15 mouse cellular contexts compared by ENCODE assay signal in genomic region chr13:54959059-54959701, GRCm38 (mm10). TPM values are rescaled to one million over a fixed set of nuclear protein-coding genes. Genes with fewer than 3 reads are reported as not detected.
A peak's percentile ranks its signal among the peaks of the same experiment; 100 is the strongest.
DNase-seq lines count a peak whose midpoint lies in the region; ATAC-seq and TF ChIP-seq lines count a peak whose summit lies in the region.
"Had no signal": no experiment of that assay in that cellular context is flagged by ENCODE, and none has a peak within 500 bp of the region (broad histone marks: within the 10 kb centered on the region; RNA-seq: fewer than 3 reads in every experiment).

No protein-coding gene starts in this region.

- no peaks in the 10 kb centered on the region for H3K36me3 ChIP-seq in hindbrain, embryonic 11.5 days (ENCODE audit: control insufficient read depth, insufficient read depth, low read length)
- H3K36me3 ChIP-seq: intestine, embryonic 15.5 days; lung, embryonic 15.5 days had no signal

- 0 out of 2 replicates have a peak, but pooled peaks cover 11% of the 10 kb centered on the region for H3K4me1 ChIP-seq in hindbrain, embryonic 11.5 days (replicated peaks; ENCODE audit: control insufficient read depth, insufficient read depth, low read length)
- H3K4me1 ChIP-seq: intestine, embryonic 15.5 days had no signal

- DNase-seq in layer of hippocampus, adult 2 months (ENCODE audit: low spot score in 2 of 2), result no peak
- no peak for DNase-seq in layer of hippocampus, adult 8-10 months (ENCODE audit: low spot score in 2 of 2)
- DNase-seq in brain, adult 2 months (ENCODE audit: low read depth, low spot score), result peak; percentile 95
- peak; percentile 88 for DNase-seq in cerebellum, adult 8-10 months
- no peak for DNase-seq in hindbrain, embryonic 11.5 days (ENCODE audit: low spot score)
- no peak for DNase-seq in lung, postnatal 10 days
- DNase-seq in natural killer cell, adult 2 months (ENCODE audit: low spot score in 2 of 2), result no peak
- DNase-seq in kidney, adult 18-20 months, result no peak
- DNase-seq: adrenal gland, postnatal 10 days; B cell, adult 2 months; heart, adult 2 months; kidney, postnatal 25 days had no signal

- no peak for ATAC-seq in hindbrain, embryonic 11.5 days (ENCODE audit: low FRiP score)
- ATAC-seq: intestine, embryonic 15.5 days had no signal

- no peak overlapping the region for H3K9ac ChIP-seq in hindbrain, embryonic 11.5 days (ENCODE audit: low read depth, low read length)
- H3K9ac ChIP-seq: intestine, embryonic 15.5 days; lung, embryonic 15.5 days had no signal

- H3K4me3 ChIP-seq in layer of hippocampus, adult 2 months, result peak overlapping the region; percentile 37
- H3K4me3 ChIP-seq in hindbrain, embryonic 11.5 days (ENCODE audit: low read depth, low read length), result no peak overlapping the region
- H3K4me3 ChIP-seq: heart, adult 2 months; intestine, embryonic 15.5 days; lung, embryonic 15.5 days had no signal

- 46% methylated on average over 15 of the region's 15 CpGs for WGBS in hindbrain, embryonic 11.5 days

- no peaks in the 10 kb centered on the region for H3K9me3 ChIP-seq in hindbrain, embryonic 11.5 days (ENCODE audit: control insufficient read depth, low read length)
- H3K9me3 ChIP-seq: intestine, embryonic 15.5 days; lung, embryonic 15.5 days had no signal

- peaks cover 61% of the 10 kb centered on the region for H3K27me3 ChIP-seq in hindbrain, embryonic 11.5 days (ENCODE audit: control insufficient read depth, insufficient read depth, low read length)

- H3K4me2 ChIP-seq in hindbrain, embryonic 11.5 days (replicated peaks; ENCODE audit: low read depth, low read length), result no peak overlapping the region
- H3K4me2 ChIP-seq: intestine, embryonic 15.5 days; liver, embryonic 11.5 days; lung, embryonic 15.5 days had no signal

- TF ChIP-seq CTCF in layer of hippocampus, adult 2 months (conservative IDR thresholded peaks at IDR 0.05), result no peak

- peak overlapping the region; percentile 87 for H3K27ac ChIP-seq in layer of hippocampus, adult 2 months
- peak overlapping the region; percentile 53; the same call in 1 of the 2 replicates for H3K27ac ChIP-seq in hindbrain, embryonic 11.5 days (ENCODE audit: low read depth, low read length)
- H3K27ac ChIP-seq: heart, adult 2 months; intestine, embryonic 15.5 days; lung, embryonic 15.5 days had no signal

RNA-seq across cellular contexts. Expression of gene Unc5a, which starts 10.0 kb away (rescaled TPM):
- total RNA-seq in layer of hippocampus, adult 2 months (2021), result 100 to 1,000 TPM; 146 to 148 TPM
- total RNA-seq in layer of hippocampus, adult 8-10 months (2022), result 100 to 1,000 TPM; 127 to 154 (median 141) TPM
- 2.7 and 2.9 TPM in 2 replicates for polyA plus RNA-seq in hindbrain, embryonic 11.5 days (2014; fragmentation: Nextera tagmentation; extraction: Ambion mirVana)

Comparison
In these comparisons a context has a peak if more than half of its experiments do, and no peak if none do; other contexts are left out.
1. DNase-seq: peak in brain, adult 2 months (single experiment) and cerebellum, adult 8-10 months (single experiment); none in layer of hippocampus, adult 2 months (0 of 2), layer of hippocampus, adult 8-10 months (0 of 2), hindbrain, embryonic 11.5 days (single experiment), lung, postnatal 10 days (single experiment), natural killer cell, adult 2 months (0 of 2) and kidney, adult 18-20 months (single experiment).